Mouse (Mus musculus) myocyte (in vitro differentiated cells): ENCODE measurements at regions not wholly inside any gene's neighbourhood (a gene's known extent, or its start where the extent isn't known, plus 50 kb on each side); places are given as distances from the start of the nearest gene placed in this dataset.

ENCODE experiments used
- MAX ChIP-seq: IDR thresholded peaks from one replicate; pipeline ENCODE4 v1.6.1; 2011; ENCODE audit warnings: low read depth, mild to moderate bottlenecking, control low read depth
- MYOD1 ChIP-seq, 3 experiments: IDR thresholded peaks; one replicate each; pipeline ENCODE4 v1.6.1; 2011; ENCODE audit warnings: control low read depth in 2 of 3, low read depth in 2 of 3, mild to moderate bottlenecking in 2 of 3, moderate library complexity in 1 of 3; ENCODE audit not compliant: insufficient read length in 2 of 3, control insufficient read depth in 1 of 3
- POLR2A ChIP-seq: IDR thresholded peaks from one replicate; pipeline ENCODE4 v1.6.1; 2011; ENCODE audit warnings: low read depth, mild to moderate bottlenecking, control low read depth, moderate library complexity; ENCODE audit not compliant: insufficient read length
- USF1 ChIP-seq: IDR thresholded peaks from one replicate; pipeline ENCODE4 v1.6.1; 2011; ENCODE audit warnings: low read depth, mild to moderate bottlenecking, control low read depth, moderate library complexity

DNA sequence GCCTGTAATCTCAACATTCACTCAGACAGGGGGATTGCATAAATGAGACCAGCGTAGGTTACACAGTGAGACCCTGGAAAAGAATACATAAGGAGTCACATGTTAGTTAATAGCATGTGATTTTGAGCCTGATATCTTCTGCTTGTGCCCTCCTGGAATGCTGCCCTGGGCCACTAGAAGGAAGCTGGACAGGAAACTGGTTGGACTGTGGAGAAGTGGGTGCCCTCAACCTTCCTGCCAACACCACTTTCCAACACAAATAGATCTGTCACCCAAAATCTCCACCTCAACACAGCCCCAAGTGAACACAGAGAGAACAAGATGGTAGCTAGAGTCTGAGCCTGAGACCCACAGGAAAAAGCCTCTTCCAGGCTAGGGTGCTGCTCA, 76.2 kb downstream of the Tomm20 start:
- no peak for TF ChIP-seq POLR2A
- TF ChIP-seq MYOD1 (IDR thresholded peaks at IDR 0.05; ENCODE audit: control insufficient read depth in 1 of 3, insufficient read length in 2 of 3, low read depth in 2 of 3), result no peak
- no peak for TF ChIP-seq USF1
- no peak for TF ChIP-seq MAX
